Mouse (Mus musculus) heart, adult 2 months (tissue): ENCODE results near the gene AI464131.

ENCODE experiments used
- CTCF ChIP-seq: fragments of 200-600 bp; IDR thresholded peaks from 2 replicates; pipeline ENCODE4 v1.8.1; 2022; ENCODE audit warnings: antibody characterized with exemption, mild to moderate bottlenecking, moderate library complexity
- EP300 ChIP-seq: fragments of 200-500 bp; IDR thresholded peaks from 2 replicates; pipeline ENCODE4 v1.6.1; 2011; ENCODE audit warnings: low read depth, low read length, control low read depth; ENCODE audit not compliant: insufficient read depth
- POLR2A ChIP-seq: fragments of 200-500 bp; IDR thresholded peaks from 2 replicates; pipeline ENCODE4 v1.6.1; 2011; ENCODE audit warnings: mild to moderate bottlenecking, low read depth, low read length, control low read depth; ENCODE audit not compliant: insufficient read depth

DNA sequence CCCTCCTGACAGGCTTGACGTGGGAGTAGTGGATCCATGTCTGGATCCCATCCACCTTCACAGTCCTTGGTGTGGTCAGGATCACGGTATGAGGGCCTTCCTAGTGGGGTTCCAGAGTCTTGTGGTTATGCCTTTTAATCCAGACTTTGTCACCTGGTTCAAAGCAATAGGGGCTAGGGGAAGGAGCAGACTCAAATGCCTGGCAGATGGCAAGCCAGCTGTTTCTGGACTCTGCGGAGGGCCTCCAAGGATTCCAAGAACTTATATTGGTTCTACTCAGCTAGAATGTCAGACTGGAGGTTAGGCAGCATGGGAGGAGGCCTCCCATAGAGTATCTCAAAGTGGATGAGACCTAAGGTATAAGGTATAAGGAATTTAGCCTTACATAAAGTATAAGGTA lies 55.3 kb downstream of the AI464131 start:
- TF ChIP-seq CTCF (no peak), POLR2A (no peak), EP300 (no peak)
